In the genomic region with DNA sequence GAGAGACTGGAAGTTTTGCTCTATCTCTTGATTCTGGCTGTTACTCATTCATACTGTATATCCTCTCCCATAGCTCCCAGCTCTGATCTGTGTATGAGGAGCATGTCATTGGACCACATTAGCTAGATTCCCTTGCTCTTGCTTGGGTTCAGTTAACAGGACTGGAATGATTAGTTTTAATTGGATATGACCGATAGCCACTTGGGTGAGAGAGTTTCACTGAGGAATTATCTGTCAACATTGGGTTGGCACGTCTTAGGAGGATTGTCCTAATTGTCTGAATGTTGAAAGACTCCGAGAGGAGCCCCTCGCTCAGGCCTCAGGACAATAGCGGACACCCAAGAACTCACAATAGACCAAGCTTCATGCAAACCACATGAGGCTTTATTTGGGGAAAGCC, we compare ENCODE assay signal across 25 mouse cellular contexts. TPM values are rescaled to one million over a fixed set of nuclear protein-coding genes. Genes with fewer than 3 reads are reported as not detected.
DNase-seq lines count a peak whose midpoint lies in the region; TF ChIP-seq lines count a peak whose summit lies in the region.
"Had no signal": no experiment of that assay in that cellular context is flagged by ENCODE, and none has a peak within 500 bp of the region (broad histone marks: within the 10 kb centered on the region; RNA-seq: fewer than 3 reads in every experiment).

No protein-coding gene starts in this region.

- H3K27ac ChIP-seq in embryonic fibroblast, embryonic 13.5 days (ENCODE audit: insufficient read depth, low read length): peak overlapping the region; percentile 65

- peak; percentile 11 for DNase-seq in heart, adult 11 months
- no peak for DNase-seq in heart, postnatal 10 days
- DNase-seq in retina, postnatal 1 day: peak; percentile 71
- no peak for DNase-seq in retina, embryonic 14.5 days (ENCODE audit: low spot score)
- DNase-seq in Muller cell, postnatal 12 days (ENCODE audit: inconsistent ontology term): peak; percentile 52
- no peak for DNase-seq in adrenal gland, adult 2 months
- no peak for DNase-seq in gastrocnemius, postnatal 4 days (ENCODE audit: low spot score in 2 of 2)
- DNase-seq: adrenal gland, adult 8-10 months; adrenal gland, postnatal 10 days; adrenal gland, postnatal 14 days; adrenal gland, postnatal 25 days; adrenal gland, postnatal 36 days; B cell, adult 2 months; cerebellum, adult 11 months; cerebellum, adult 11-12 months; cerebellum, adult 18-20 months; cerebellum, adult 2 months had no signal

- no peak overlapping the region for H3K4me3 ChIP-seq in embryonic fibroblast, embryonic 13.5 days (ENCODE audit: insufficient read depth, low read length)

- TF ChIP-seq CTCF in embryonic fibroblast, embryonic 13.5 days (IDR thresholded peaks at IDR 0.05; ENCODE audit: borderline replicate concordance, insufficient read depth, low read length): no peak

- TF ChIP-seq POLR2A in embryonic fibroblast, embryonic 13.5 days (IDR thresholded peaks at IDR 0.05; ENCODE audit: low read depth, low read length): no peak

- intact Hi-C loops in heart, postnatal 10 days (cut with DNase I): no loop called here

- peaks cover 17% of the 10 kb centered on the region for H3K4me1 ChIP-seq in embryonic fibroblast, embryonic 13.5 days (ENCODE audit: control insufficient read depth, insufficient read depth, low read length)

RNA-seq across cellular contexts. Expression of gene Insc, which starts 7.2 kb away (rescaled TPM):
- 1 to 10 TPM; 1.1 to 1.2 TPM for total RNA-seq in heart, postnatal 10 days (2021)
- polyA plus RNA-seq in embryonic fibroblast, embryonic 13.5 days (2011; ENCODE audit: insufficient read length, low read depth, missing spikeins): 1.5 and 9.2 TPM in 2 replicates
- 1 to 10 TPM; 1.1 to 2.2 TPM for total RNA-seq in adrenal gland, adult 2 months (2021)
- 1.7 and 1.9 TPM in 2 replicates for polyA plus RNA-seq in adrenal gland, adult 2 months (2012; rRNA removed)
- 1 to 10 TPM; 5.8 to 8.6 TPM for total RNA-seq in gastrocnemius, postnatal 4 days (2021)
- total RNA-seq: CH12.LX, G1E, MEL had no signal
- polyA plus RNA-seq: CD4-positive, CD25-positive, alpha-beta regulatory T cell, adult 4 months; G1E had no signal

RNA-seq across cellular contexts. Expression of gene Calcb, which starts 17.8 kb away (rescaled TPM):
- under 1 TPM; 0.47 to 0.74 TPM for total RNA-seq in heart, postnatal 10 days (2021)
- polyA plus RNA-seq in embryonic fibroblast, embryonic 13.5 days (2011; ENCODE audit: insufficient read length, low read depth, missing spikeins): 0.76 TPM in 1 of 2 replicates, not detected in the other
- total RNA-seq in adrenal gland, adult 2 months (2021): not detected
- 0.19 TPM in 1 of 2 replicates, not detected in the other for polyA plus RNA-seq in adrenal gland, adult 2 months (2012; rRNA removed)
- not detected for total RNA-seq in gastrocnemius, postnatal 4 days (2021)
- total RNA-seq: adrenal gland, adult 18-20 months; adrenal gland, postnatal 10 days; adrenal gland, postnatal 14 days; adrenal gland, postnatal 25 days; adrenal gland, postnatal 36 days; adrenal gland, postnatal 4 days; CH12.LX; G1E; MEL had no signal
- polyA plus RNA-seq: activated CD4-positive, CD25-positive, alpha-beta regulatory T cell, adult 4 months; CD4-positive, CD25-positive, alpha-beta regulatory T cell, adult 4 months; G1E had no signal

Comparison
In these comparisons a context has a peak if more than half of its experiments do, and no peak if none do; other contexts are left out.
1. DNase-seq: peak in heart, adult 11 months (single experiment), retina, postnatal 1 day (single experiment) and Muller cell, postnatal 12 days (single experiment); none in heart, postnatal 10 days (0 of 2), retina, embryonic 14.5 days (single experiment), adrenal gland, adult 2 months (single experiment) and gastrocnemius, postnatal 4 days (0 of 2).